Mouse (Mus musculus) adrenal gland, adult 8-10 months (tissue): Measurements from ENCODE around the gene Camk1g. TPM values are rescaled to one million over a fixed set of nuclear protein-coding genes. Genes with fewer than 3 reads are reported as not detected.
A peak's percentile ranks its signal among the peaks of the same experiment; 100 is the strongest.

Experiments used
- DNase-seq: peaks from one replicate; pipeline ENCODE4 v3.0.0; 2022
- total RNA-seq, 4 experiments: library from RNA; stranded (reverse); gene quantifications; 2 replicates each; pipeline ENCODE4 v1.2.4; 2022

The Camk1g gene
- total RNA-seq: under 1 TPM in 3 of 4 experiments, not detected in 1; 0.12 to 0.49 (median 0.35) TPM

DNA sequence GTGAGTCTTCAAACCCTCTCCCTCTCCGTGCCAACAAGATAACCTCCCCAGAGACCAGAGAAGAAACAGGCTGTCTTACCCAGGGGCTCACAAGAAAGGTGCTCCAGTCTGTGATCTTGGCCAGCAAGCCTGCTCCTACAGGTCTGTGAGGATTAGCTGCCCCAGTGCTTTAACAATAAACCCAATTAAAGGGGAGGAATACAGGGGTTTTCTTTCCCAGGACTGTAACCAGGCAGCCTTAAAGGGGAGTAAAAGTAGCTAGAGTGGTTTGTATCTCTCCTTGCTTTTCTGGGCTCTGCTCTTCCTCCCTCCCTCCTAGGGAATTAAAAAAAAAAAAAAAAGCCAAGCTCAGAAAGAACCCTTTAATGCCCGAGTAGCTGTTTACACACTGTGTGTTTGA lies at the start of gene Camk1g:
Gene Camk1g, minus strand, starts transcription at position 203 of the 400 bp plus-strand sequence.
- DNase-seq: no peak

DNA sequence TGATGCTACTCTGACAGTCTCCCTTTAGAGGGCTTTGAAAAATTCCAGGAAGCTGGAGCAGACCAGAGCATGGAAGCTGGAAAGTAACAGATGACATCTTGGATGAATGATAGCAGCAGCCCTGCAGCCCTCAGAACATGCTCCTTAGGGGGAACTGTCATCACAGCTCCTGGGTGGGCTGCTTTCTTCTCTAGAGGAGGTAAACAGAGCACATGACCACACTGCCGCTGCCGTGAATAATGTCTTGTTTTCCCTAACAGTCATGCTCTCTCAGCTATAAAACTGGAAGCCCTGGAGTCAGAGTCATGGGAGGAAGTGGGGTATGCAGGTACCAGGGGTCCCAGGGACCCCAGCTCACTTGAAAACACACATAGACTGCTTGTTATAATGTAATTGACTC lies 49.1 kb upstream of the Camk1g start:
- no peak for DNase-seq

DNA sequence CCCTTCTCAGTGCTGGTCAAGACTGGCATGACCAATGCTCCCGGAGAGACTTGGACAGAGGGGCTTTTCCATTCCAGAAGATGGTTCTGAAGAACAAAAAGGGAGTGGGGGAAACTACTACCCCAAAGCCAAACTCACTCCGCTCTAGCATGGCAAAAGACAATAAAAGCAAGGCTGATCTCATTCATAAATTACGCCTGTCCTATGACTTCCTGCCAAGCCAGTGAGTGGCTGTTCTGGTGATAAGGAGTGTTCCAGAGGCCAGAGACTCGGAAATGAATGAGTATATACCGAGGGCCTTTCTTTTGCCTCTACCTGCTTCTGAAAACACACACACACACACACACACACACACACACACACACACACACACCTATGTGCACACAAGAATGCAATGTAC lies 48.6 kb upstream of the Camk1g start:
- DNase-seq: peak; percentile 12

DNA sequence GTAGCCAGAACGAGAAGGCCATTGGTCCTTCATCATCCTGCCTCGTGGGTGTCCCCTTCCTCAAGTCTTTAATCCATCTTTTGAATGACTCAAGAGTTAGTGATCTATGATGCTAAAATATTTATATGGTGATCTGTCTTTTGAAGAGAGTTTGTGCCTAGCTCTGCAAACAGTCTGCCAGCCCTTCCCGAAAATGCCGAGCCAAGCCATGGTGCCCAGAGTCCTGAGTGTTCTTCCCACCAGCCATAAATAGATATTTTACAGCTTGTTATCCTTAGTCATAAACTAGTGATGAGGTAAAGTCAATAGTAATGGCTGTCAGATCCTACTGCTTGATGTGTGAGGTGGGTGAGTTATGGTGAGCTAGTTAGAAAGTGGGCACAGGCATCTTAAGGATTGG lies 44.0 kb upstream of the Camk1g start:
- DNase-seq: no peak

DNA sequence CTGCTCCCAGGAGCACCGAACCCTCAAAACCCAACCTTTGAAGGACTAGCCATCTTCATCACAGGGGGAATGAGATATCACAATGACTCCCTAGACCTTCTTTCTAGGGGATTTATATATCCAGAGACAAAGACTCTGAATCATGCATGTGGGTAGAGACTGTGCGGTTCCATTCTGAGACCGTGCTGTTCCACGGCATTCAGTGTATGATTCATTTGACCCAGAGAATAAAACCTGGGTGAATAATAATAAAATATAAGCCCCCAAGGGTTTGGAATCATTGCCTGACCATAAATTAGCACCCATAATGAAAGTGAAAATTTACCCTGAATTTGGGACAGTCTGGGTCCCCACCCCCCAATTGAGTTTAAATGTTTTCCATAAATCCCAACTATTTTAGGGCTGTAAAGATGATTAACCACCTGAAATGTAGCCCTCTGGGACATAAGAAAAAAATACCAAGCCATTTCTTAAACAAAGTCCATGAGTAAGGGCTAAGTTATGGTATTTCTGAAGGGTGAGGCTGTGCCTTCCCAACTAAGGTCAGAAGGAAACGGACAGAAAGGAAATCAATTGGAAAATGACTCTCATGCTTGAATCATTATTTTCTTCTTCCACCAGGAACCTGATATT lies 43.4 kb upstream of the Camk1g start:
- DNase-seq: no peak

DNA sequence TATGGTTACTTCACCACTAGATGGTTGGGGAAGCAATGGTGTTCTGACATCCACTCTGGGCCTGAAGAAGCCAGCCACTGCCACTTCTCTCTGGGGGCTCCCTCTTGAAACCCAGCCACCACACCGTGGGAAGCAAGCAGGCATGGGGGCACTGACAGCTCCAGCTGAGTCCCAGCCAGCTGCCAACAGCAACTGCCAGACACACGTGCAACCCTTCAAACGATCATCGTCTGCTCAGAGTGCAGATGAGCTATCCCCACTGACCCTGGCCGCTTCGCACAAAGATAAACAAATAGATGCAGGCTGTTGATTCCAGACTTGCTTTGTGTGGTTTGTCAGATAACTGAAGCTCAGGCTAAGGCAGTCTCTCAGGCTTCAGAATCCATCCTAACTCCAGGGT lies 37.4 kb upstream of the Camk1g start:
- DNase-seq: no peak

DNA sequence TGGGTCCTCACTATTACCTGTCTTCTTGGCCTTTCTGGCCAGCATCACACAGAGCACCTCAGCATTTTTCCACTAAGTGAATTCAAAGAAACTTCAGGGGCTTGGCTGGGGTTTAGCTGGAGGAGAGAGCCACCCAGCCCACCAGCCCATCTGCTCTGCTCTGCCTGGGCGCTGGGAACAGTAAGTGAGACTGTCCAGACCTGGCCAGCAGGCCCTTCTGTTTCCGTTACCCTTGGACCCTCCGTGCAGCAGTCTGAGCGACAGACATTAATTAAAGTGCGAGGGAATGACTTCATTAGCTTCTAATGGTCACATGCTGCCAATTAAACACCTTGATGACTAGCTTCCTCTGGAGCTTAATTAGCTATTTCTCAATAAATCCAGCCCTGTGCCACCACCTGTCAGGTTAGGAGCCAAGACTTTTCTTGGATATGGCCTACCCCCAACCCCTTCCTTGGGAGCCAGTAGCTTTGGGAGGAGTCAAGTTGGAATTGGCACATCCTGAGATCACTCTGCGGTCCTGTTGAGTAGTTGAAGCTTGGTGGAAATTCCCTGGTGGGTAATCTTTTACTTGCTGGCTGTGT lies 36.1 kb upstream of the Camk1g start:
- no peak for DNase-seq

DNA sequence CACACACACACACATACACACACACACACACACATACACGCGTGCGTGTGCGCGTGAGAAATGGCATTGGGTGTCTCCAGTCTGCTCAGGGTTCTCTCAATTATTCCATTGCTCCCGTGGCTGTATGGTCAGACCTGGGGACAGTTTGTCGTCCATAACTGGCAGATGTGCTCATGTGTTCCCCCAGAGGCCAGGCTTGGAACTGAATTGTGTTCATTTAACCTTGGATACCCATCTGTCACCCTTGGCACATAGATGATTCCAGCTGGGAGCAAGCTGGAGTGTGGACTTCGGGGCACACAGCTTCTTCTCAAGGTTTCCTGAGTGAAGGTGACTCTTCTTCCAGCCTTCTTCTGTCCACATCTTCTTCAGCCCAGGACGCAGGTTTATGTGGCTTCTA lies 31.6 kb upstream of the Camk1g start:
- DNase-seq: no peak

DNA sequence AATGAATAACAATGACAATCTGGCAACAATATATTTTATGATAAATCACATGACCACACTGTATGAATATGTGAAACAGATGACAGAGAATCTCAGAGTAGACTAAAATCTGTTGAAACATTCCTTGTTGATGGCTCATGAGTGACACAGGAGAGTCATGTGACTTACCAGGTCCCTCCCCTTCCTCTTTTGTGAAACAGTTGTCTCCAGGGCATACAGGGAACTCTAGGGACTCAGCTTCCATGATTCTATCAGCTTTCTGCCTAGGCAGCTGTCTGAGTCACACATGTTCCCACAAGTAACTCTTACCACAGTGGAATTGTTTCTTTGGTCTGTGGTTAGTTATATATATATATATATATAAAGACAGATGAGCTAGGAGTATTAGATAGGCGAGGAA lies 30.2 kb upstream of the Camk1g start:
- no peak for DNase-seq

DNA sequence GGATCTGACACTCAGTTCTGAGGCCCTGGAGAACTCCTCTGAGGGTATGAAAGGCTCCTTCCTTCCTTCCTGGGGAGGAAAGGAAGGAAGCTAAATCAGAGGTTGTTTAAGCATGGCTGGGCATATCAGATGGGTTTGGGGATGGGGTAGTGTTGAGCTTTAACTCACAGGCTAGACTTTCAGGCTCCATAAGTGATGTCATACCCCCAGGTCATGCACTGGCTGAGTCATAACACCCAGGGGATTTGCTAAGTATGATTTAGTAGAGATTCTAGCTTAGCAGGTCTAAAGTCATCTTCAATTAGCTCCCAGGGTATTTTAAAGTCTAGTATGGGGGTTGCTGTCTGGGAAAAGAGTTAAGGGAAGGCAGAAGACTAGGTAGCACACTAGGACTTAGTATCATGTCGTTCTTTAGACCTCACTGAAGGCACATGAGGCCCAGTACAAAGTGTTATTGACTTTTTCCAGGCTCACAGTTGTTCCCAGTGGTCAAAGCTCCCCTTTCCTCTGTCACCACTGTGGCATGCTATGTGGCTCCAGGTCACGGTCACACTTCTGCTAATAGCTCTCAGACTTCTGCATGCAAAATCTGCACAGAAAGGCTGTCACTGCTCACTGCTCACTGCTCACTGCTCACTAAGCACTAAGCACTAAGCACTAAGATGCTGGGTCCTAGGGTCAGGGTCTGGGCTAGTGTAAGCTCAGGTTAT lies 28.8 kb upstream of the Camk1g start:
- no peak for DNase-seq

DNA sequence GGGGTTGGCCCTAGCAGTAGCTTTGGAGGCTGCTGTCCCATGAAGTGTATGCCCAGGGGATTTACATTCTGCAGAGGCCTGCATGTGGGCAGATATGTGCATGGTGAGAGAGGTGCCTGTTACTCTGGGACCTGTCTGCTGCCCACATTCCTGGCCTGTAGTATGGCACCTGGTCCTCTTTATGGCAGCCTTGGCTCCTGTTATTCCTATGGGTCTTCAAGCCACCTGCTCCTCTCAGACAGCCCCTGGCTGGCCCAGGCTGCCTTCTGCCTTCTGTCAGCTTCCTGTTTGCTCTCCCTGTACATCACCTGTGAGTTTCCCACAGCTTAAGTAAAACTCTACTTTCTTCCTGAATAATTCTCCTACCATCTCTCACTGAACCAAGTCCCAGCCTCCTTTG lies 27.0 kb upstream of the Camk1g start:
- no peak for DNase-seq

DNA sequence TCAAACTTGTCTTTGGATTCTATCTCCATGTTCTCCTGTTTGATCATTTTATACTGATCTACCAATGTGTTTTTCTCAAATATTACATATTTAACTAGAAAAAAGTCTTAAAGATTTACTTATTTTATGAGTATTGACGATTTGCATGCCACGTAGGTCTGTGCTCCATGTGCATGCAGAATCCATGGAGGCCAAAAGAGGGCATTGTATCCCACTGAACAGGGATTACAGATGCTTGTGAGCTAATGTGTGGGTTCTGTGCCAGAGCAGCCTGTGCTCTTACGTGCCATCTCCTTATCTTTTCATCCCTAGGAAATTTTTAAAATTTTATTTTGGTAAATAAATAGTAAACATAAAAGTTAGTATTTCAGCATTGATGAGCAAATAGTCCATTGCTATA lies 22.2 kb upstream of the Camk1g start:
- no peak for DNase-seq

DNA sequence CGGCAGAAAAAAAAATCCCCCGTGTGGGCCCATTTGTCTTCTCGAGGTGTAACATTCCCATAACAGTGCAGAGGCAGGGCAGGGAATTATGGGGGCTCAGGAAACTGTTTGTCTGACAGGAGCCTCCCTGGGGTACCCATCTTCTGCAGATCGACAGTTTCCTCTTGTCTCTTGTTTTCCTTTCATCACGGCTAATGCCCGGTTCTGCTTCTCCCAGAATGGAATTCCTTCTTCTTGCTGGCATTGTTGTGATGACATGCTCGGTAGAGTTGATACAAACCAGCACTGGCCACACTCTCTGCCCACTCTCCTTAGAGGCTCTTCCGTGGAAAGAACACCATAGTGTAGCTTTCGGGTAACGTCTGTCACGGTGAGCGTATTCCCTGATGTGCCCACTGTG lies 19.9 kb upstream of the Camk1g start:
- no peak for DNase-seq

DNA sequence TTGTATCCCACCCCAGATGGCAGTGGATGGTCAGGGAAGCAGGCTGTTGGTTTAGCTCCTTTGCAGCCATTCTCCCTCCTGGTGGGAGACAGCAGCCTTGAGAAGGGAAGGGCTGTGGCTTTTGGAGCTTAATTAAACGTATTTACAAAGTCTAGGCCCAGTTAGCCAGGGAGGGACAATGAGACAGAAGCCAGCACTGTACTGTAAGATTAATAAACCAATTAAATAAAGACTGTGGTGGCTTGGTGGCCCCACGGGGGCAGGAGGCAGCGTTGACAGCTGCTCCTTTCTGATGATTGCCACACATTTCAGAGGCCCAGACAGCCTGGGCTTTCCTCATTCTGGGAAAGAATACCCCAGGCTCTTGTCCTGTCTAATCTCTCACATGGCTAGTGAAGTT lies 19.4 kb upstream of the Camk1g start:
- no peak for DNase-seq

DNA sequence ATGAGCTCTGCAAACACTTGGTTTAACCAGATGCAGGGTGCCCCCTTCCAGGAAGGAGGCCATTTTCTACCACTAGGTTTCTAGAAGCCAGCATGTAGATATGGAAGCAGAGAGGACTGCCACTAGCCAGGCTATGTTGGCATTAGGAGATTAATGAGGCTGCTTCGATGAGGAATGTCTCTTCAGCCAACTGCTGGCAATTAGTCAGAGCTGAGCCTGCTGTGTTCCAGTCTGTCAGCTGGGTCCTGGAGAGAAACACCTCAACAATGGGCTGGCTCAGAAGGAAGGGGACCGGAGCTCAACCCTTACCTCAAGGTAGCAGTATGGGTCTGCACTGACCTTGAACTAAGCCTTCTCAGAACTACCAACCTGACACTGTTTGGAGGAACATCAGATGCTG lies 17.1 kb upstream of the Camk1g start:
- DNase-seq: no peak

DNA sequence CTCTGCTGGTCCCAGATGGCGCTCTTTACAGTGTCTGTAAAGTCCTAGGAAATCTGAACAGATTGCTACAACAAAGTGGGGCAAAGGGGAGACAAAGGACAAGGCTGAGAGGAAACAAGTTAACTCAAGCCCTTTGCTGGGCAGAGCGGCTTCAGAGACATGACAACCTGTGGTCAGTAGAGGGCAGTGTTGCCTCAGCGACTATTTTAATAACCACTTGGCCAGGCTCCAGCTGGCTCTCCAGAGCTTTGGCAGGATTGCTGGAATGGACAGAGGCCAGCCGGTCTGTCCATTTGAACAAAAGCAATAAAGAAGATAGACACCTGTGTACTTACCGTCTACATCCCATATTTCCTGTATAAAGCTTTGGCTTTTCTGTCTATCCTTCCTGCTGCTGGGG lies 16.0 kb upstream of the Camk1g start:
- DNase-seq: peak; percentile 68

DNA sequence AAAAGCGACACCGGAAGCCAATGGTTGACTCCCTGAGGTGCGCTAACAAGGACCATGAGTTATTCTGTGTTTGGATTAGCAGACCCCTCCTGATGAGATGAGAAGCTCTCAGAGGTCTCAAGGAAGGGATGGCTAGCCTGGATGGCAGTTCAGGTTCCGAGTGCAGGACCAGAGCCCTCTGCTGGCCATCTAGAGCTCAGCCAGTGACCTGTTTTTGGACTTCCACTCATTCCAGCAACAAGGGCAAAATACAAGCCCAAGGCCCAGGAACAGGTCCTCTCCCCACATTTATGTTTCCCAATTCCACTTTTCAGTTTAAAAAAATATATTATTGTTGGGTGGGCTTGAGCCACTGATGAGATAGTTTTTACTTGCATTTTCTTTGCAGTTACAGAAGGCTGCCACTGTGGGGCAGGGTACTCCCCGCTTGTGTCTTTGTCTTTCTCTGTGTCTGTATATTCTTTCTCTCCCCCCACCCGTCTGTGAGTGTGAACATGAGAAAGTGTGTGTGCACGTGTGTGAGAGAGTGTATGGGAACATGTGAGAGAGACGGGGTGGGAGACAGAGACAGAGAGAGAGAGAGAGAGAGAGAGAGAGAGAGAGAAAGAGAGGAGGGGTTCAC lies 12.9 kb upstream of the Camk1g start:
- DNase-seq: no peak

DNA sequence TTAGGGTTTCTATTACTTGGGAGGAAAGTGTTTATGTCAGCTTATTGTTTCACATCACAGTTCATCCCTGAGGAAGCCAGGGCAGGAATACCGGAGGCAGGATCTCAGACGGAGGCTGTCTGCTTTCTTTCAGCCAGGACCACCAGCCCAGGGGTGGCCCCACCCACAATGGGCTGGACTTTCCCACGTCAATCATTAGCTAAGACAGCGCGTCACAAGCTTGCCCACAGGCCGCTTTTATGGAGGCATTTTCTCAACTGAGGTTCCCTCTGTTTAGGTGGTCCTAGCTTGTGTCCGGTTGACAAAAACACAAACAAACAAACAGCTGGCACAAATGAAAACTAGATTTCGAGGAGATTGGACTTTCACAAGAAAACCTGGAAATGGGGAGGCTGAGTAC lies 12.3 kb upstream of the Camk1g start:
- no peak for DNase-seq

DNA sequence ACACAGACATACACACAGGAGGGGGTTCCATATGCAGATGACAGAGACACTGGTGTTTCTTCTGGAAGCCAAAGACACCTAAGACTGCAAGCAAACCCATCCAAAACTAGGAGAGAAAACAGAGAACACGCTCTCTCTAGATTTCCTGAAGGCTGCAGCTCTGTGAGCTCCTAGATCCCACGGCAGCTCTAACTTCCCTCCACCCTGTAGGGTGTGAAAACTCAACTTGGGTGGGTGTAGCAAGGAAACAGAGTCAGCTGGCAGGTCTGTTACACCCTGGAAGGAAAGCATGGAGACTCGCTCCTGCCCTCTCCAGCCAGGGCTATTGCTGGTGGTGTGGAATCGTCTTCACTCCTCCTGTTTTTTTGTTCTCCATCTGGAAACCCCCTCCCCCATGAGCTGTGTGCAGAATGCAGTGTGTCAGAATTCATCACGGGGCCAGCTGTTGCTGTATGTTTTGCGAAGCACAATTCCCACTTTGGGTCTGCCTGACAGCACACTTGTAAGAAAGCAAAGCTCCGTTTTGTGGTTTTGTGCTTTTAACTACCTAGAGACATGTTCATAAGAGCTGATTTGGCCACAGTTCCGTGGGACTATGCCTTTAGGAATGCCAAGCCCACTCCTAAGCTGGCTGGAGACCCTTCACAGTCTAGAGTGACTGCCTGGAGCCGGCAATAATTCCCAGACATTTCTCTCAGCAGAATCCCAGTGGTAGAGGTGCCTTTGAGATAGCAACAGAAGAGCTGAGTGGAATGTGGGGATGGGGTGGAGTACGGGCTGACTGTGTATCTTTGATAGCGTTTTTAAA lies 11.7 kb upstream of the Camk1g start:
- DNase-seq: no peak

DNA sequence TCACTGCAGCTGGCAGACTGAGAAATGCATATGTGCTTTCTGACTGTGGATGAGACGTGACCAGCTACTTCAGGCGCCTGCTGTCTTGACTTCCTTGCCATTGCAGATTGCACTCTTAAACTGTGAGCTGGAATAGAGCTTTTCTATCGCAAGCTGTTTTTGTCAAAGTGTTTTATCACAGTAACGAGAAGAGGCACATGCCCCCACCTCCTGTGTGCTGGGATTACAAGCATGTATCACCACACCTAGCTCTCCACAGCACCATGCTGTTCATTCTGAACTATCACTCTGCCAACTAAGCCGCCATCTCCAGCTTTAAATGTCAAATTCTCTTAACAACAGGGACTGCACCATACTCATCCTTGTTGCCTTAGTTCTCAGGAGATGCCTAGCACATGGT lies 10.8 kb upstream of the Camk1g start:
- no peak for DNase-seq

DNA sequence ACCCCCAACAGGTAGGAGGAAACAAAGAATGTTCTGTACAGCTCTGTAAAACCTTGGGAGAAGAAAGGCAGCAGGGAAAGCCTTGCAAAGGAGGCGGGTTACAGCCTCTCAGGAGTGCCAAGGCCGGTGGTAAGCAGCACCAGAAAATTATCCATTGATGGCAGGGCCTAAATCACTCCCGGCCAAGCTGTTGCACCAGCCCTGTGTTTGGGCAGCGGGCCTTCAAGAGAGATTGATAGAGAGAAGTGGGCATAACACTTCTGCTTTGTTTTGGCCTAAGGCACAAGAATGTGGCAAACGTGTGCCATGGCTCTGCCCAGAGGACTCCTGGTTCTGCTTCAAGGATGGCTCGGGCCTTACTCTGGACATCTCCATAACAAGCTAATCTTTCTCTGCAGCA lies 9.5 kb upstream of the Camk1g start:
- no peak for DNase-seq

DNA sequence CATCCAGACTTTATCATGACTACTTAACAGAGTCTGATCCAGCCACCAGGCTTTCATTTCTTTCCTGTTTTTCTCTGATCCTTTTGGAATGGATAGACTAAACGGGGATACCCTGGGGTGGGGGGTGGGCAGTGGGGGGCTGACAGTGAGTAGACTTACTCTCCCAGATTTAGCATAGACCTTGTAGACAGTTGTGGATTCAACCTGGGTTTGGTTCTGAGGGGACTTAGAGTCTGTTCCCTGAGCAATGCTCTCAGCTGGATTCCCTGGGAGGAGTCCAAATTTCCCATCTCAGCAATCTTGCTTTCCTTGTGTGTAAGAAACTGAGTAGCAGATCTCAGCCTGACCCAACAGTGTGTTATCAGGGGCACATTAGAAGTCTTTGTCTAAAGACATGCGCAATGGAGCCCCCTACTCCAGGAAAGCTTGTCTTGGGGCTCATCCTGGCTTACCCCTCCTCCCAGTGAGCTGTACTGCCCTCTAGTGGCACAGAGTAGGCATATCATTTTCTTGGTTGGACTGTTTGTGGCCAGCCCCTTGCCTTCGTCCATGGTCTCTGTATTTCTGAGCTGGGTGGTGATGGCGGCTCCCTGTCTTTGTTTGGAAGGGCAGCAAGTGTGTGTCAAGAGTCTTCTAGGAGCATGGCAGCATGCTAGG lies 6.5 kb upstream of the Camk1g start:
- DNase-seq: no peak
